Mouse (Mus musculus) adrenal gland (tissue): ENCODE results near the gene Lrrc39.
"Not testable (repeated sequence)": the region's sequence is repeated elsewhere in the genome, so short reads cannot be mapped to it uniquely, and the experiment has no call there.

Experiments used
- intact Hi-C: fragments of 180-260 bp; cut with DNase I; formaldehyde crosslinking; loops from one replicate; pipeline ENCODE4 v1.15.1; 2025
- long read RNA-seq, 2 experiments: library from polyadenylated mRNA; unstranded; transcript quantifications; one replicate each; pipeline ENCODE4 v2.0.0; 2020; ENCODE audit warnings: borderline replicate concordance in 1 of 2; ENCODE audit not compliant: insufficient replicate concordance in 1 of 2

Gene Lrrc39
- long read RNA-seq, experiment 1, partial matches to known transcripts = 0 of 1 reads
- long read RNA-seq, experiment 1, other reads (novel, unspliced or antisense) = 1 of 1 reads
- long read RNA-seq, experiment 2 = 0 reads

- intact Hi-C loops = no loop called here
These were observed at the start of gene Lrrc39 for GRCm38 (mm10) chr3:116562408-116563094. TSS of gene Lrrc39 (plus strand) at chr3:116562973.

- intact Hi-C loops = no loop called here
These were observed 42.5 kb upstream of the Lrrc39 start for GRCm38 (mm10) chr3:116520141-116520761.

- intact Hi-C loops = no loop called here
These were observed 33.0 kb upstream of the Lrrc39 start for GRCm38 (mm10) chr3:116529741-116530140.

- intact Hi-C loops = no loop called here
These were observed 31.9 kb upstream of the Lrrc39 start for GRCm38 (mm10) chr3:116530826-116531225.

GRCm38 (mm10) chr3:116536428-116537199 lies 26.2 kb upstream of the Lrrc39 start:
- intact Hi-C loops = no loop called here

- intact Hi-C loops = no loop called here
These were observed 25.6 kb upstream of the Lrrc39 start for GRCm38 (mm10) chr3:116537200-116537573.

- intact Hi-C loops = no loop called here
These were observed 20.7 kb upstream of the Lrrc39 start for GRCm38 (mm10) chr3:116542070-116542469.

GRCm38 (mm10) chr3:116542532-116542931 lies 20.2 kb upstream of the Lrrc39 start:
- intact Hi-C loops = no loop called here

- intact Hi-C loops = no loop called here
These were observed 15.3 kb upstream of the Lrrc39 start for GRCm38 (mm10) chr3:116547430-116547829.

GRCm38 (mm10) chr3:116551362-116551761 lies 11.4 kb upstream of the Lrrc39 start:
- intact Hi-C loops = no loop called here

- intact Hi-C loops = not testable (repeated sequence)
These were observed 1.5 kb upstream of the Lrrc39 start for GRCm38 (mm10) chr3:116561315-116561714.

GRCm38 (mm10) chr3:116563095-116563492 lies 321 bp downstream of the Lrrc39 start:
- intact Hi-C loops = no loop called here

- intact Hi-C loops = no loop called here
These were observed 7.9 kb downstream of the Lrrc39 start for GRCm38 (mm10) chr3:116570628-116571027.

- intact Hi-C loops = loop anchor here (5.0 kb wide), 2 partner anchors 70 to 245 kb away; partner anchors contain the start of gene Rtca
These were observed 14.5 kb downstream of the Lrrc39 start for GRCm38 (mm10) chr3:116577286-116577685.

GRCm38 (mm10) chr3:116582201-116582600 lies 19.4 kb downstream of the Lrrc39 start:
- intact Hi-C loops = no loop called here

GRCm38 (mm10) chr3:116594076-116594727 lies 31.4 kb downstream of the Lrrc39 start:
- intact Hi-C loops = no loop called here

GRCm38 (mm10) chr3:116594728-116595602 lies 32.2 kb downstream of the Lrrc39 start, which contains the start of gene Sass6:
TSS of gene Sass6 (plus strand) at chr3:116594982.
- intact Hi-C loops = loop anchor here (5.0 kb wide), 3 partner anchors 42 to 157 kb away; partner anchors contain the start of gene Mfsd14a

GRCm38 (mm10) chr3:116595603-116595991 lies 32.8 kb downstream of the Lrrc39 start:
- intact Hi-C loops = loop anchor here (5.0 kb wide), 3 partner anchors 42 to 157 kb away; partner anchors contain the start of gene Mfsd14a

GRCm38 (mm10) chr3:116599705-116600104 lies 36.9 kb downstream of the Lrrc39 start:
- intact Hi-C loops = loop anchor here (5.0 kb wide), 3 partner anchors 38 to 153 kb away; partner anchors contain the start of gene Mfsd14a

GRCm38 (mm10) chr3:116601005-116601404 lies 38.2 kb downstream of the Lrrc39 start:
- intact Hi-C loops = no loop called here
